ENCODE assay signal across 8 mouse cellular contexts in genomic region chr17:35342711-35343476, GRCm38 (mm10). TPM values are rescaled to one million over a fixed set of nuclear protein-coding genes. Genes with fewer than 3 reads are reported as not detected.
DNase-seq lines count a peak whose midpoint lies in the region; ATAC-seq and TF ChIP-seq lines count a peak whose summit lies in the region.

No protein-coding gene starts in this region.

- peaks cover 7% of the 10 kb centered on the region for H3K4me1 ChIP-seq in forebrain, embryonic 11.5 days (replicated peaks; ENCODE audit: control insufficient read depth, insufficient read depth, low read length)
- 0 out of 2 replicates have a peak, but pooled peaks cover 4% of the 10 kb centered on the region for H3K4me1 ChIP-seq in kidney, embryonic 16.5 days (ENCODE audit: insufficient read depth, low read length)
- 0 out of 2 replicates have a peak, but pooled peaks cover 3% of the 10 kb centered on the region for H3K4me1 ChIP-seq in stomach, embryonic 16.5 days (ENCODE audit: control insufficient read depth, insufficient read depth, low read length)

- H3K4me3 ChIP-seq in left cerebral cortex, adult 2 months: peak overlapping the region; percentile 38
- H3K4me3 ChIP-seq in forebrain, embryonic 11.5 days (ENCODE audit: low read depth, low read length): peak overlapping the region; percentile 33
- H3K4me3 ChIP-seq in kidney, embryonic 16.5 days (ENCODE audit: low read length): peak overlapping the region; percentile 51
- H3K4me3 ChIP-seq in stomach, embryonic 16.5 days (replicated peaks; ENCODE audit: low read length): peak overlapping the region; percentile 50

- no peak for TF ChIP-seq CTCF in left cerebral cortex, adult 2 months (IDR thresholded peaks at IDR 0.05)

- H3K27me3 ChIP-seq in forebrain, embryonic 11.5 days (ENCODE audit: control insufficient read depth, insufficient read depth, low read length): peaks cover 27% of the 10 kb centered on the region
- H3K27me3 ChIP-seq in kidney, embryonic 16.5 days (ENCODE audit: insufficient read depth, low read length): peaks cover 34% of the 10 kb centered on the region
- peaks cover 24% of the 10 kb centered on the region for H3K27me3 ChIP-seq in stomach, embryonic 16.5 days (ENCODE audit: control insufficient read depth, insufficient read depth, low read length)

- H3K9ac ChIP-seq in forebrain, embryonic 11.5 days (ENCODE audit: low read length): peak overlapping the region; percentile 48; the same call in 1 of the 2 replicates
- peak overlapping the region; percentile 46 for H3K9ac ChIP-seq in kidney, embryonic 16.5 days (replicated peaks; ENCODE audit: low read length)
- peak overlapping the region; percentile 48 for H3K9ac ChIP-seq in stomach, embryonic 16.5 days (ENCODE audit: low read length)

- no peaks in the 10 kb centered on the region for H3K36me3 ChIP-seq in forebrain, embryonic 11.5 days (ENCODE audit: control insufficient read depth, insufficient read depth, low read length)
- no peaks in the 10 kb centered on the region for H3K36me3 ChIP-seq in kidney, embryonic 16.5 days (ENCODE audit: insufficient read depth, low read length)
- H3K36me3 ChIP-seq in stomach, embryonic 16.5 days (ENCODE audit: control insufficient read depth, insufficient read depth, low read length): no peaks in the 10 kb centered on the region

- no peak for ATAC-seq in forebrain, embryonic 11.5 days (replicated peaks; ENCODE audit: low FRiP score)
- ATAC-seq in kidney, embryonic 16.5 days (ENCODE audit: low FRiP score, low TSS enrichment): no peak
- peak; percentile 81 for ATAC-seq in stomach, embryonic 16.5 days (ENCODE audit: insufficient read depth, low FRiP score)

- 1% methylated on average over 46 of the region's 46 CpGs for WGBS in forebrain, embryonic 11.5 days
- 3% methylated on average over 46 of the region's 46 CpGs for WGBS in kidney, embryonic 16.5 days
- 3% methylated on average over 46 of the region's 46 CpGs for WGBS in stomach, embryonic 16.5 days

- DNase-seq in left cerebral cortex, adult 2 months (ENCODE audit: extremely low spot score in 1 of 2, low spot score in 2 of 2): no peak
- DNase-seq in left cerebral cortex, adult 9 months (ENCODE audit: low spot score in 2 of 2): no peak
- DNase-seq in forebrain, embryonic 11.5 days (ENCODE audit: low spot score): no peak
- DNase-seq in lung, postnatal 10 days: peak; percentile 32
- DNase-seq in right cerebral cortex, adult 18-20 months: no peak
- DNase-seq in layer of hippocampus, adult 11-12 months (ENCODE audit: low spot score): no peak

- no peaks in the 10 kb centered on the region for H3K9me3 ChIP-seq in forebrain, embryonic 11.5 days (ENCODE audit: control insufficient read depth, low read length)
- H3K9me3 ChIP-seq in kidney, embryonic 16.5 days (ENCODE audit: low read length): no peaks in the 10 kb centered on the region
- H3K9me3 ChIP-seq in stomach, embryonic 16.5 days (replicated peaks; ENCODE audit: control insufficient read depth, low read length): no peaks in the 10 kb centered on the region

- H3K4me2 ChIP-seq in forebrain, embryonic 11.5 days (ENCODE audit: low read depth, low read length, severe bottlenecking): peak overlapping the region; percentile 72
- H3K4me2 ChIP-seq in kidney, embryonic 16.5 days (replicated peaks; ENCODE audit: low read depth, low read length): peak overlapping the region; percentile 71
- H3K4me2 ChIP-seq in stomach, embryonic 16.5 days (ENCODE audit: low read depth, low read length): peak overlapping the region; percentile 71

- intact Hi-C loops in left cerebral cortex, adult 2 months (cut with DNase I): no loop called here

- H3K27ac ChIP-seq in left cerebral cortex, adult 2 months: no peak overlapping the region
- H3K27ac ChIP-seq in forebrain, embryonic 11.5 days (ENCODE audit: low read depth, low read length): no peak overlapping the region
- H3K27ac ChIP-seq in kidney, embryonic 16.5 days (ENCODE audit: low read length): no peak overlapping the region
- no peak overlapping the region for H3K27ac ChIP-seq in stomach, embryonic 16.5 days (ENCODE audit: low read length)

RNA-seq across cellular contexts. Expression of gene H2-Q2, which starts 0.9 kb away (rescaled TPM):
- 1 to 10 TPM in 1 of 2 experiments, under 1 TPM in 1; 0.54 to 1.1 TPM for total RNA-seq in left cerebral cortex, adult 2 months (2021)
- polyA plus RNA-seq in forebrain, embryonic 11.5 days (2014; fragmentation: Nextera tagmentation; extraction: Ambion mirVana): 0.31 and 0.53 TPM in 2 replicates
- polyA plus RNA-seq in kidney, embryonic 16.5 days (2015; fragmentation: Nextera tagmentation; extraction: Ambion mirVana): 0.42 and 0.82 TPM in 2 replicates
- 15.0 and 16.3 TPM in 2 replicates for polyA plus RNA-seq in stomach, embryonic 16.5 days (2015; fragmentation: Nextera tagmentation; extraction: Ambion mirVana)

RNA-seq across cellular contexts. Expression of gene H2-Q1, which starts 22.7 kb away (rescaled TPM):
- total RNA-seq in left cerebral cortex, adult 2 months (2021): under 1 TPM in 1 of 2 experiments, not detected in 1; 0.79 TPM
- polyA plus RNA-seq in forebrain, embryonic 11.5 days (2014; fragmentation: Nextera tagmentation; extraction: Ambion mirVana): not detected in 2 replicates
- polyA plus RNA-seq in kidney, embryonic 16.5 days (2015; fragmentation: Nextera tagmentation; extraction: Ambion mirVana): not detected in 2 replicates
- 0.74 and 0.75 TPM in 2 replicates for polyA plus RNA-seq in stomach, embryonic 16.5 days (2015; fragmentation: Nextera tagmentation; extraction: Ambion mirVana)

RNA-seq across cellular contexts. Expression of gene H2-Q4, which starts 36.5 kb away (rescaled TPM):
- total RNA-seq in left cerebral cortex, adult 2 months (2021): 1 to 10 TPM; 2.2 to 3.1 TPM
- 1.7 and 2.1 TPM in 2 replicates for polyA plus RNA-seq in forebrain, embryonic 11.5 days (2014; fragmentation: Nextera tagmentation; extraction: Ambion mirVana)
- 4.3 and 4.4 TPM in 2 replicates for polyA plus RNA-seq in kidney, embryonic 16.5 days (2015; fragmentation: Nextera tagmentation; extraction: Ambion mirVana)
- polyA plus RNA-seq in stomach, embryonic 16.5 days (2015; fragmentation: Nextera tagmentation; extraction: Ambion mirVana): 2.2 and 2.6 TPM in 2 replicates
